Mouse (Mus musculus) liver, embryonic 16.5 days (tissue): ENCODE data around the gene Trpt1. TPM values are rescaled to one million over a fixed set of nuclear protein-coding genes. Genes with fewer than 3 reads are reported as not detected.

ENCODE experiments used
- ATAC-seq: fragments of 200-750 bp; cut with Nextera tagmentation; 2 replicates; pipeline ENCODE4 v1.8.0; 2017; ENCODE audit warnings: low read depth, mild to moderate bottlenecking, moderate number of reproducible peaks, moderate library complexity
- H3K27ac ChIP-seq: fragments of 300-500 bp; sonication (generic); 2 replicates; pipeline ENCODE4 v1.5.1; 2014; ENCODE audit warnings: mild to moderate bottlenecking, low read length
- H3K27me3 ChIP-seq: fragments of 300-500 bp; sonication (generic); 2 replicates; pipeline ENCODE4 v1.6.1; 2014; ENCODE audit warnings: low read depth, low read length, mixed read lengths; ENCODE audit not compliant: control insufficient read depth, insufficient read depth
- H3K36me3 ChIP-seq: fragments of 300-500 bp; sonication (generic); 2 replicates; pipeline ENCODE4 v1.6.1; 2014; ENCODE audit warnings: mild to moderate bottlenecking; ENCODE audit not compliant: control insufficient read depth, insufficient read depth
- H3K4me1 ChIP-seq: fragments of 300-500 bp; sonication (generic); 2 replicates; pipeline ENCODE4 v1.6.1; 2014; ENCODE audit warnings: low read depth, low read length, mixed read lengths; ENCODE audit not compliant: control insufficient read depth
- H3K4me2 ChIP-seq: fragments of 300-500 bp; sonication (generic); 2 replicates; pipeline ENCODE4 v1.6.1; 2014; ENCODE audit warnings: low read depth, low read length, mixed read lengths
- H3K4me3 ChIP-seq: fragments of 300-500 bp; sonication (generic); 2 replicates; pipeline ENCODE4 v1.5.1; 2014; ENCODE audit warnings: low read depth, mild to moderate bottlenecking, low read length
- H3K9ac ChIP-seq: fragments of 300-500 bp; sonication (generic); 2 replicates; pipeline ENCODE4 v1.6.1; 2014; ENCODE audit warnings: low read depth, low read length
- H3K9me3 ChIP-seq: fragments of 300-500 bp; sonication (generic); replicated peaks from 2 replicates; pipeline ENCODE4 v1.6.1; 2016; ENCODE audit warnings: low read length; ENCODE audit not compliant: control insufficient read depth
- WGBS: fragments of 180-500 bp; shearing (Covaris S2); extraction: QIAGEN DNeasy Blood & Tissue Kit; methylation state at CpG from one replicate; pipeline ENCODE4 v1.1.7; 2014; ENCODE audit not compliant: insufficient replicate concordance; 5-methylcytosine and 5-hydroxymethylcytosine counted together
- polyA plus RNA-seq: library from polyadenylated mRNA; unstranded; fragments of >200 nt; fragmentation: Nextera tagmentation; extraction: Ambion mirVana; gene quantifications from 2 replicates; pipeline ENCODE4 v1.2.1, GENCODE M21; 2015

Trpt1 gene
- polyA plus RNA-seq, 1 experiment from 2014 or later, result 2.5 TPM

GRCm38 (mm10) chr19:6972247-6972917 lies 23.5 kb upstream of the Trpt1 start:
- no peak overlapping the region for H3K4me2 ChIP-seq
- H3K4me3 ChIP-seq, result no peak overlapping the region
- ATAC-seq, result no peak
- H3K9me3 ChIP-seq, result no peaks in the 10 kb centered on the region
- no peaks in the 10 kb centered on the region for H3K36me3 ChIP-seq
- 77% methylated on average over 13 of the region's 13 CpGs for WGBS
- H3K4me1 ChIP-seq, result peaks cover 56% of the 10 kb centered on the region
- H3K27me3 ChIP-seq, result peaks cover 5% of the 10 kb centered on the region
- no peak overlapping the region for H3K27ac ChIP-seq
- H3K9ac ChIP-seq, result no peak overlapping the region

GRCm38 (mm10) chr19:6973581-6974190 lies 22.2 kb upstream of the Trpt1 start:
- Histone ChIP-seq H3K9ac (peak overlapping the region; percentile 56; the same call in 1 of the 2 replicates), H3K4me1 (peaks cover 64% of the 10 kb centered on the region), H3K9me3 (no peaks in the 10 kb centered on the region), H3K27me3 (peaks cover 2% of the 10 kb centered on the region), H3K4me2 (peak overlapping the region; percentile 99), H3K36me3 (peaks cover 4% of the 10 kb centered on the region), H3K27ac (peak overlapping the region; percentile 14; the same call in 1 of the 2 replicates), H3K4me3 (peak overlapping the region; percentile 77)
- 22% methylated on average over 12 of the region's 12 CpGs for WGBS
- ATAC-seq, result no peak

GRCm38 (mm10) chr19:6974211-6975205 lies 21.4 kb upstream of the Trpt1 start, which contains the start of gene Ppp1r14b:
Ppp1r14b (plus strand) TSS chr19:6974968.
- peak within 1 kb of the TSS; percentile 77 for H3K4me3 ChIP-seq
- H3K4me1 ChIP-seq, result peaks cover 64% of the 10 kb centered on the region
- no peaks in the 10 kb centered on the region for H3K9me3 ChIP-seq
- peak within 1 kb of the TSS; percentile 99 for H3K4me2 ChIP-seq
- peaks cover 4% of the 10 kb centered on the region for H3K36me3 ChIP-seq
- WGBS, result under 1% methylated on average over 75 of the region's 84 CpGs
- H3K27me3 ChIP-seq, result no peaks in the 10 kb centered on the region
- H3K27ac ChIP-seq, result peak within 1 kb of the TSS; percentile 85
- ATAC-seq, result peak; percentile 63
- H3K9ac ChIP-seq, result peak within 1 kb of the TSS; percentile 56

GRCm38 (mm10) chr19:6975537-6976521 lies 20.1 kb upstream of the Trpt1 start, which contains the start of gene Plcb3:
Plcb3 (minus strand) TSS chr19:6976470.
- WGBS, result 0% methylated on average over 16 of the region's 16 CpGs
- H3K9me3 ChIP-seq, result no peaks in the 10 kb centered on the region
- H3K9ac ChIP-seq, result peak within 1 kb of the TSS; percentile 56
- peaks cover 4% of the 10 kb centered on the region for H3K36me3 ChIP-seq
- H3K4me3 ChIP-seq, result peak within 1 kb of the TSS; percentile 77
- peak within 1 kb of the TSS; percentile 99 for H3K4me2 ChIP-seq
- H3K27me3 ChIP-seq, result no peaks in the 10 kb centered on the region
- ATAC-seq, result no peak
- peaks cover 52% of the 10 kb centered on the region for H3K4me1 ChIP-seq
- H3K27ac ChIP-seq, result peak within 1 kb of the TSS; percentile 57

- peak overlapping the region; percentile 93; the same call in 1 of the 2 replicates for H3K27ac ChIP-seq
- H3K9me3 ChIP-seq, result no peaks in the 10 kb centered on the region
- WGBS, result 78% methylated on average over 13 of the region's 13 CpGs
- peak overlapping the region; percentile 96; the same call in 1 of the 2 replicates for H3K4me2 ChIP-seq
- H3K4me1 ChIP-seq, result peaks cover 57% of the 10 kb centered on the region
- H3K4me3 ChIP-seq, result peak overlapping the region; percentile 88
- H3K9ac ChIP-seq, result peak overlapping the region; percentile 81; the same call in 1 of the 2 replicates
- no peaks in the 10 kb centered on the region for H3K27me3 ChIP-seq
- H3K36me3 ChIP-seq, result peaks cover 4% of the 10 kb centered on the region
- no peak for ATAC-seq
Measured at GRCm38 (mm10) chr19:6977759-6978638, 17.9 kb upstream of the Trpt1 start.

- peak overlapping the region; percentile 93 for H3K27ac ChIP-seq
- peak overlapping the region; percentile 88 for H3K4me3 ChIP-seq
- WGBS, result 33% methylated on average over 3 of the region's 3 CpGs
- H3K36me3 ChIP-seq, result peaks cover 4% of the 10 kb centered on the region
- no peak for ATAC-seq
- H3K4me2 ChIP-seq, result peak overlapping the region; percentile 96
- peaks cover 57% of the 10 kb centered on the region for H3K4me1 ChIP-seq
- H3K27me3 ChIP-seq, result no peaks in the 10 kb centered on the region
- no peaks in the 10 kb centered on the region for H3K9me3 ChIP-seq
- H3K9ac ChIP-seq, result peak overlapping the region; percentile 81; the same call in 1 of the 2 replicates
Measured at GRCm38 (mm10) chr19:6978639-6978974, 17.3 kb upstream of the Trpt1 start.

- Histone ChIP-seq H3K4me1 (peaks cover 53% of the 10 kb centered on the region), H3K4me2 (peak overlapping the region; percentile 96), H3K9me3 (no peaks in the 10 kb centered on the region), H3K4me3 (peak overlapping the region; percentile 88), H3K36me3 (peaks cover 4% of the 10 kb centered on the region), H3K9ac (peak overlapping the region; percentile 81), H3K27me3 (no peaks in the 10 kb centered on the region), H3K27ac (peak overlapping the region; percentile 93)
- no peak for ATAC-seq
- 8% methylated on average over 11 of the region's 11 CpGs for WGBS
Measured at GRCm38 (mm10) chr19:6979001-6979479, 16.9 kb upstream of the Trpt1 start.
